Mouse (Mus musculus) adipocyte (in vitro differentiated cells): ENCODE results near the gene Nxph4.

Experiments used
- DNase-seq: peaks from one replicate; pipeline ENCODE4 v3.0.0-alpha.2; 2016; ENCODE audit warnings: low spot score

The Nxph4 gene

DNA sequence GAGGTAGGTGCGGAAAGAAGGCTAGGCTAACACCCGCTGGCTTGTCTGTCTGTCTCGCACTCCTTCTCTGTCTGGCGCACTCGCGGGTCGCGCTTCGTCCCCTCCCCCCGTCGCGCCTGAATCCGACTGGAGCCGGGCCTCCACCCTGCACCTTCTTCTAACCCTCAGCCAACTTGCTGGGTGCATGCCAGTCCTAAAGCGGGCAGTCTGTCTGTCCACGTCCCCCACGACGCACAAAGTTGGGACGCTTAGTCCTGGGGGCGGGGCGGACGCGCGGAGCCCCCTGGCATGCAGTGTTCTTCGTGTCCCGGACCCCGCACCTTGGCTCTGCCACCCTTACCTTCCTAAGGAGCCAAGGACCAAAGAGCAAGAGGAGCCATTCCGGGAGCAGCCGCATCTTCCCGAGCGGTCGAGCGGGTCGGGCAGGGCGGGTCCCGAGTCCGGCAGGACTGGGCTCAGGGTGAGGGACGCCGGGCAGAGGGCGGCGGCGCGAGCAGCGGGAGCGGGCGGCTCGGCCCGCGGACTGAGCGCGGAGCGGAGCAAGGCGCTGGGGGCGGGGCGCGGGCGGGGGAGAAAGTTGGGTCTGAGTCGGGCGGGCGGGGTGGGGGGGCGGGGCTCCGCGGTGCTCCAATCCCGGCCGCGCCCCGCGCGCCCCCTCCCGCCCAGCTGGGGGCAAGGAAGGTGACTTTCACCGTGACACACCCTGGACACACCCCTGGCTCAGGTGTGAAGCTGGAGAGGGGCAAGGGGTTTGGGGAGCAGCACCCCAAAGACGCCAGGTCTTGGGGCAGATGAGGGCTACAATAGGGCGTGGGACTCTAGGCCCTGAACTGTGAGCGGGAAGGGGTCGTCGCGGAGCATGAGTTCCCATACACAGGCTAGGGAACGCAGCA, at the start of gene Nxph4:
Gene Nxph4 (minus strand): TSS at position 524 of the 893 bp plus-strand sequence.
- DNase-seq, result no peak

DNA sequence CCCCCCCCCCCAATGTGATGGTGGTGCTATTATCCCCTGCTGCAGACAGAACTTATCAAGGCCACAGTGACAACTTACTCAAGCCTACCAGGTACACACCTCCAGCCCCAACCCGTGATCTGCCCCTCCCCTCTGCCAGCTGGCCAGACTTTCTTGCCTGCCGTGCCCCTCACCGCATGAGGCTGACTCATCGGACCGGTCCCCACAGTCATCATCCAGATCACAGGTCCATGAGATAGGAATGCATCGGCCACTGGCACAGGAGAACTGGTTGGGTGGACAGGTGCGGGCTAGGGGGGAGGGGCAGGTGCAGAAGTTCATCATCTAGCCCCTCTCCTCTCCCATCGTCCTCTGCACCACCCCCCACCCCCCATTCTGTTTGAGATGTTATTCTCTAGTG, 49.3 kb upstream of the Nxph4 start:
- DNase-seq, result no peak

DNA sequence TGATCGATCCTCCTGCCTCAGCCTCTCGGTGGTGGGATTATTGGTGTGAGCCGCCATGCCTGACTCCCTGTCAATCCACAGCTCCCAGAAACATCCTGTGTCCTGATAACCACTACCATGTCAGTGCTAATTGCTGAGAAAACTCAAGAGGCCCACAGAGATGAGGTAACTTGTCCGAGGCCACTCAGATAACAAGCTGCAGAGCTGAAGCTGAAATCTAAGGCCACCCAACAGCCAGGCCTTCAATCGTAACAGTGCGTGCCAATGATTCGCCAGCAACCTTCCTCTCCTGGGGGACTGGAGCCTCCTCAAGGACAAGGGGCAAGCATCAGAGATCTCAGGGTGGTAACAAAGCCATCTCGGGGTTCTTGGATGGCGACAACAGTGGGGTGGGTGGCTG, 46.9 kb upstream of the Nxph4 start:
- DNase-seq, result no peak

DNA sequence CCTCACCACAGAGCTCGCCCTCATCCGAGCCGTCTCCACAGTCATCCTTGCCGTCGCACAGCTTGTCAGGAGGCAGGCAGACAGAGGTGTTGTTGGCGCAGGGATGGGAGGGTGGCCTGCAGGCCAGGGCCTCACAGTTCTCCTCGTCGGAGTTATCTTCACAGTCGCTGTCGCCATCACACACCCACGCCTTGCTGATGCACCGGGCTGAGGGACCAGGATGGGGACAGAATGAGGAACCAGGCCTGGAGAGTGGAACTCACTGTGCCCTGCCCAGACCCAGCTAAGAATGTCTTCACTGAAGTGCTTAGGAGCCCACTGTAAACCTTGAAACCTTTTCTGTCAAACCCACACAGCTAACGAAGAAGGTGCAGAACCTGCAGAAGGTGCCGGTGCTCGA, 43.6 kb upstream of the Nxph4 start:
- DNase-seq, result no peak

DNA sequence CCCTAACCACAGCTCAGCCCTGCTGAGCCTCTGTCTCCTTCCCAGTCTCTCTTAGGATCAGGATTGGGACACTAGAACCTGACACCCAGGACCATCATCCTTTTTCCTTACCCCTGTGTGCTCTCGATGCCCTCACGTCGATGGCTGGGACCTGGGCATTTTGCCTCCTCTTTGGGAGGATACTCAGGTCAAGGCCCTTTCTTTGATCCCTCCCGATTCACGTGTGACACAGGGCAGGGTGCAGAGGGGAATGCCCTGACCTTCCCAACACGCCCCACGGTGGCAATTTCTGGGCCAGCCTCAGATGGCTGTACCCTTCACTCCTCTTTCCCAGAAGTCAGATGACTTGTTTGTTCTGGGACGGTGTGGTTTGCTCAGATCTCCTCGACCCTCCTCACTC, 42.8 kb upstream of the Nxph4 start:
- DNase-seq, result no peak

DNA sequence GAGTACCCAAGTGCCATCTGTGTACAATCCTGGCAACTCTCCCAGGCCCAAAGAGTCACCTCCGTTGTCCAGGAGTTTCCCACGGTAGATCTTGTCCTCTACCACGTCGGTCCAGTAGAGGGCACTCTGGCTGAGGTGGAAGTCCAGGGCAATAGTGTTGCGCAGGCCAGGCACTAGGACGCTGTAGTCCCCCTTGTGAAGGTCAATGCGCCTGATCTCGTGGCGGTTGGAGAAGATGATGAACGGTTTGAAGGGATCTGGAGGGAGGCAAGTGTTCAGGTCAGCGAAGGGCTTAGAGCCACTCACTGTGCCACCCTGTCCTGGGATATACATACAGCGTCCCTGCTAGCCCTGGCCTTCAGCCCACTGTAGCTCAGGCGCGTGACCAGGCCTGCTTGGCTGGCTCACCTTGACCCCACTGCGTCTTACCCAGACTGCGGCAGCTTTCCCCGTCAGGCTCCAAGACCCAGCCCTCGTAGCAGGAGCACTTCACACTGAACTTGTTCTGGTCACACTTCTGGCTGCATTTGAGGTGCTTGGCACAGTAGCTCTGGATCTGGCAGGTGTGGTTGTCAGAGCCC, 42.1 kb upstream of the Nxph4 start:
- DNase-seq, result peak; percentile 76

DNA sequence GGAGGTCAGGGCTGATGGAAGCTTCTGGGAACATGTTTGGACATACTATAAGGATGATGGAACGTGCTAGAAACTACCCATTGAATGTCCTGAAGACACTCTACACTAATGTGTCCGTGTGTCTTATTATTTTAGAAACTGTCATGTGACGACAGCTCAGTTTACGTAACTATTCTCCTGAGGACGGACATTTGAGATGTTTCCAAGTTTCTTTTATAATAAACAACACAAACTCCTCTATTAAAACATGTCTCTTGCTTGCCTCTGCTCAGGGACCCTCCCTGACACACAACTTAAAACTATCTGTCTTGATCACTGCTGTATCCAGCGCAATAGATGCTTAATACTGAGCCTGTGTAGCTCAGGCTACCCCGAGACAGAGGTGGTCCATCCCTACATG, 41.4 kb upstream of the Nxph4 start:
- DNase-seq, result peak; percentile 57

DNA sequence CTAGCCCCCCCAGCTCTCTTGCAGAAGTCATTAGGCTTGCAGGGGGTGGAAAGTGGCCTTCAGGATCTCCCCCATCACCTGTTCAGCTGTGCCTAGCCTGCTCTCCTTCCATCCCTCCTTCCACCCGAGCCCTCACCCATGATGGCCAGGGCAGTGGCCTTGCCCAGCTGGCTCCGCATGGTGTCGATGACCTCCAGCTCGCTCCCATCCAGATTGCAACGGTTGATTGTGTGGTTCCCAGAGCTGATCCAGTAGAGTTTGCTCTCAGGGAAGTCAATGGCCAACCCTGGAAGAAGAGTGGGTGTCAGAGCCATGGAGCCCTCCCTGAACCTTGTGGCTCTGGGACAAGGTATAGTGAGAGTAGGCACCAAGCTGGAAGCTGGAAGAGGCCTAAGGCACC, 37.9 kb upstream of the Nxph4 start:
- DNase-seq, result no peak

DNA sequence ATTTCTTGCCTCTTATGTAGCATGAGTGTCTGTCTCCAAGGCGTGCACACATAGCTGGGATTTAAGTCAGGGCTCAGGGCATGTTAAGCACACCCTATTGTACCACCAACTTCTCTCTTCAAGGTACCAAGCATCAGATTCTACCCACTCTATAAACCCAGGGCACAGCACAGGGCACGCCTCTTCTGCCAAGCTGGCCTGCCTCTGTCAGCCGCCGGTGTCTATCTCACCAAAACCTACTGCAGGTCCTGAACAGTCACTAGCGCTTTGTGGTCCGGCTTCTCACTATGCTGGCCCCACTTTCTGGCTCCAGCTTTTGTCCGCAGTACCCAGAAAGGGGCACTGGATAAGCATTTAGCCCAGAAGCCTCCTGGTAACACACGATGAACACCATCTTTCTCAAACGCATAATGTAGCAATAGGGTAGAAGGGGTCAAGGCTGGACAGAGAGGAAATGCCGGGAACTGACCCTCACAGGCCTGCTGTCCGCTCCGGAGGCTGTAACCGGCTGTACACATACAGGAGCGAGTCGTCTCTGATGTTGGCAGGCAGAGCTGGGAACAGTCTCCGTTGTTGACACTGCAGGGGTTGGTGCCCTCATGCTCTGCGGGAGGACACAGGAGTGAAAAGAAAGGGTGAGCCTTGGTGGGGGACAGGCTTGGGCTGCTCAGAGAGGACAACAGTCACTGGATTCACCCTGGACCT, 36.7 kb upstream of the Nxph4 start:
- no peak for DNase-seq

DNA sequence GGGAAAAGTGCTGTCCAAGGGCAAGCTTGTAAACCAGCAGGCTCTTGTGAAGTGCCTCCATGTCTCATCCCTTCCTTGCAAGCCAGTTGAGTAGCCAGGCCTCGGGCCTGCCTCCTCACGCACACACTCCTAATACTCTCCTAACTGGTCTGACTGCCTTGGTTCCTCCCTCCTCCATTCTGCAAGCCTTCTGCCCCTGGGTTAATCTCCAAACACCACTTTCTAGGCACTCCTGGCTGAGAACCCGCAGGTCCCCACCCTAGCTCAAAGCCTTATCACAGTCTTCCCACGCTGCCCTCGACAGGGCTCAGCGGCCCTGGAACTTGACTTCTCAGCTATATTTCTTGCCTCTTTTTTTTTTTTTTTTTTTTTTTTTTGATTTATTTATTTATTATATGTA, 36.0 kb upstream of the Nxph4 start:
- no peak for DNase-seq

DNA sequence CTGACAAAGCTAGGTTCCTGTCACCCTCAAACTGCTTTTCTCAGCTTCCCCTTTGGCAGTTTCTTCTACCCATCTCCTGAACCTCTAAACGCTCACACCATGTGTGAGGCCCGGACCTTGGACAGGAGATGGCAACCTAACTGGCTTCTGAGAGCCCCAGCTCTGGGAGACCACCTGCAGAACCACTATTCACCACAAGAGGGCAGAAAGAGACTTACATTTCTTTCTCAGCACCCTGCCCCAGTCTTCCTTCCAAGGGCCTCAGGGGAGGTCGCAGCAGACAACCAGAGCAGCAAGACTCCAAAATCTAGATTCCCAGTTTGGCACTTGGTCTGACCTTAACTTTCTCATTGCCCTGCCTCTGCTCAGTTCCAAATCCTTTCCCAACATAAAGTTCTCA, 35.1 kb upstream of the Nxph4 start:
- peak; percentile 78 for DNase-seq

DNA sequence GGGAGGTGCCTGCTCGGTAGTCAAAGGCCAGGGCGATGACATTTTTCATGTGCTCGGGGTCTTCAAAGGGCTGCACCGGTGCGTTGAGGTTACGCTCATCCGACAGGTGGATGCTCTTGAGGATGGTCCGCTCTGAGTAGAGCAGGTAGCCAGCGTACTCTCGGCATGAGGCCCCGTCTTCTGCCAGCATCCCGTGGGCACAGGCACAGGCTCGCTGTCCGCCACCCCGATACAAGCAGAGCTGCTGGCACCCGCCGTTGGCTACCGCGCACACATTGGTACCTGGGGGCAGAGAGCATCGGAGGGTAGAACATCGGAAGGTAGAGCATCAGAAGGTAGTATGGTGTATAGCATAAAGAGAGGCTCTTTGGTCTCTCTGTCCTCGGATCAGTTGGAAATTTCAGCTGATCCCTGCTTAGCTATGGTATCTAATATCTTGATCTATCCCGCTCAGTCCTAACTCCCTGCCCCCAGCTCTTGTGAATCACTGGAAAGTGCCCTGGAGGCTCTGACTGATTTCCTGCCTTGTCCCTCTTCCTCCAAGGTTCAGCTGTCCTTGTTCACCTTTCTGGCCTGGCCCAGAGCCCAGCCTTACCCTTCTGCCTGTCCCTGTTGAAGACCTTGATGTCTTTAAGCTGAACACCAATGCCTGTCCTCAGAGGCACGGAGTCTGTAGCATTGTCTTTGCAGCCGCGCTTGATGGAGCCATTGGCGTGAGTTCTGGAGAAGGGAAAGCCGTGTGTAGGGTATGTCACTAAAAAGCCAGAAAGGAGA, 32.4 kb upstream of the Nxph4 start:
- DNase-seq, result no peak

DNA sequence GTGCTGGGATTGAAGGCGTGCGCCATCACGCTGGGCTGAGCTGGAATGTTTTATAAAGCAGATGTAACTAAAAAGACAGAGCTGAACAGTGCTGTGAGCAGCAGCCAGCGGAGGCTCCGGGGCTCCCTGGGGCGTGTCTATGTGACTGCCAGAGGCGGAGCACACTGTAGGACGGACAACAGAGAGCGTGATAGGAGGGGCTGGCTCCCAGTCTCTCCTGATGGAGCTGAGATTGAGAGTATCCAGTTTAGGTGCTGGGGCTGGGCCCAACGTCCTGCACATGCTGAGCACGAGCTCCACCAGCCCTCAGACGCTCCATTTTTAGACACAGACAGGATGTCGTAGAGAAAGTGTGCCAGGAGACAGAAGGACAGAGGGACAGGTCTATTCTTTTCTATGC, 29.9 kb upstream of the Nxph4 start:
- no peak for DNase-seq

DNA sequence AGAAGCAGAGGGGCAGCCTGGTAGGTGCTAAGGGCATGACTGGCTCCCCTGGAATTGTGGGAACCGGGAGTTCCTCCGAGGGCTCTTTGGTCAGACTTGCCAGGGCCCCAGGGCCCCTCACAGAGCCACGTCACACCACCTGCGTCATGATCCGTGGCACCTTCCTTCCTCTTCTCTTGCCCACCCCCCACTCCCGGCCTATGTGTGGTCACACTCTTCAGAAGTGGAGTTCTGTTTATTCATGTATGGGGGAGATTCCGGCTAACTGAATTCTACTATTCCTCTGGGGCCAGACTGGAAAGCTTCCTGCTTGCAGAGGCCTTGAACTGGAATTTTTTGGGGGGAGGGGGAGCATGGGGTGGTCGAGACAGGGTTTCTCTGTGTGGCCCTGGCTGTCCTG, 29.5 kb upstream of the Nxph4 start:
- no peak for DNase-seq

DNA sequence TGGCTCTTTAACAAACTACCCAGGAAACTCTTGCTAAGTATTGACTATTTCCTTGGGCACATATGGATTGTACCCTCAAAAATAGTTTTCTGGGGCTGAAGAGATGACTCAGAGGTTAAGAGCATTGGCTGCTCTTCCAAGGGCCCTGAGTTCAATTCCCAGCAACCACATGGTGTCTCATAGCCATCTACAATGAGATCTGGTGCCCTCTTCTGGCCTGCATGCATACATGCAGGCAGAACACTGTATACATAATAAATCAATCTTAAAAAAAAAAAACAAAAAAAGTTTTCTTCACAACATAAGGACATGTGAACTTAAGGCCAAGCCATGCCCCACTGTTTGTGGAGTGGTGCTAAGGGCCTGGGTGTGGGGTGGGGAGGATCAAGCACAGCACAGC, 26.8 kb upstream of the Nxph4 start:
- DNase-seq, result no peak

DNA sequence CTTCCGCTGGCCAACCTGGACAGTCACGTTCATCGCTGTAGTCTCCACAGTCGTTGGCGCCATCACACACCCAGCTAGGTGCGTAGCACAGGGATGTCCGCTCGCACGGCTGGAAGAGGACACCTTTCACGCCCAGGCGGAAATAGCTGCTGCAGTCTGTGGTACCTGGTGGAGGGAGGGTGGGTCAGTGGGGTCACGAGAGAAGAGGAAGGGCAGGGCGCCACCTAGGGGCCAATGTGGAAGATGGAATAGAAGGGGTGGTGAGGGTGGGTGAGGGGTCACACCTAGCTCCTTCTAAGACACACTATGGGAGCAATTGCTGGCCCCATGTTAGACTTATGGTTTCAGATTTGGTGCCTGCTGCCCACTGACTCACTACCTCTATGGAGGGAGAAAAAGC, 23.0 kb upstream of the Nxph4 start:
- DNase-seq, result no peak

DNA sequence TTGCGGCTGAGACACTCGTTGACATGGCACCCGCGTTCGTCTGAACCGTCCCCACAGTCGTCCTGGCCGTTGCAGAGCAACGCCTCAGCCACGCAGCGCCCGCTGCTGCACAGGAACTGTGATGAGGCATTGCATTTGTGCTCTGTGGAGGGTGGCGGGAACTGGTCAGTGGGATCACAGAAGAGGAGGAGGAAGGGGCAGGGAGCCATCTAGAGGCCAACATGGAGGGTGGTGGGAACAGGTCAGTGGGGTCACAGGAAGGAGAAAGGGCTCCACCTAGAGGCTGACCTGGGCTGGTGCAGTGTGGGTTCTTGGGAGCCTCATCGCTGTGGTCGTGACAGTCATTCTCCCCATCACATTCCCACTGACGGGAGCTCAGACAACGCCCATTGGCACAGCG, 21.3 kb upstream of the Nxph4 start:
- DNase-seq, result no peak

DNA sequence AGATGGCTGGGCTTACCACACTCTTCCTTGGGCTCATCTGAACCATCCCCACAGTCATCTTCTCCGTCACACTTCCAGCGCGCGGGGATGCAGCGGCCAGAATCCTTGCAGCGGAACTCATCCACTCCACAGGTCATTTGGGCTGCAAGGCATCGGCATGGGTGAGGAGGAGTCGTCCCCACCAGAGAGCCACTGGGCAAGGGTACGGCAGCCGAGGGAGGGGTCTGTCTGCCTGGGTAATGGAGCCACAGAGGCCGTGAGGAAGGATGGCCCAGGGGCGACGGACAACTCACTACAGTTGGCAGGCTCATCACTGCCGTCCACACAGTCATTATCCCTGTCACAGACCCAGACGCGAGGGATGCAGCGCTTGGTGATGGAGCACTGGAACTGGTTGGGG, 15.5 kb upstream of the Nxph4 start:
- DNase-seq, result no peak

DNA sequence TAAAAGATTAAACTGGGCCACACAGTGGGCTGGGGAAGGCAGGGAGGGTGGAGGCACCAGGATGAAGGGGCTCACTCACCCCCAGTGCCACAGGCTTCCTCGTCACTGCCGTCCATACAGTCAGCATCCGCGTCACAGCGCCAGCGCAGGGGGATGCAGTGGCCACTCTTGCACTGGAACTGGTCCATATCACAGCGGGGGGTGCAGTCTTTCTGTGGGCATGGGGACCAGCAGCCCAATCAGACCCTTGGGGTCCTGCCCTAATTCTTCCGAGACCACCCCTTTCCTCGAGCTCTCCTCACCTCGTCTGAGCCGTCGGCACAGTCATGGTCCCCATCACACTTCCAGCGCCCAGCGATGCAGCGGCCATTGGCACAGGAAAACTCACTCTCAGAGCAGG, 13.9 kb upstream of the Nxph4 start:
- no peak for DNase-seq

DNA sequence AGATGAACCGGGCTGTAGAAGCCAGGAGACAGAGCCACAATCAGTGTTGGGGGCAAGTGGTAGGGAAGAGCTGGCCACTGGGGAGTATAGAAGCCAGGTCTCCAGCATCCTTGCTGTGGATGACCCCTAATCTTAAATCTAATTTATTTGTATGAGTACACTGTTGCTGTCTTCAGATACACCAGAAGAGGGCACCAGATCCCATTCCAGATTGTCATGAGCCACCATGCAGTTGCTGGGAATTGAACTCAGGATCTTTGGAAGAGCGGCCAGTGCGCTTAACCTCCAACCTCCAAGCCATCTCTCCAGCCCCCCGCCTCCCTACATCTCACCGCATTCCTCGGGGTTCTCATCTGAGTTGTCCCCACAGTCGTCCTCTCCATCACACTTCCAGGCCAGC, 12.1 kb upstream of the Nxph4 start:
- no peak for DNase-seq

DNA sequence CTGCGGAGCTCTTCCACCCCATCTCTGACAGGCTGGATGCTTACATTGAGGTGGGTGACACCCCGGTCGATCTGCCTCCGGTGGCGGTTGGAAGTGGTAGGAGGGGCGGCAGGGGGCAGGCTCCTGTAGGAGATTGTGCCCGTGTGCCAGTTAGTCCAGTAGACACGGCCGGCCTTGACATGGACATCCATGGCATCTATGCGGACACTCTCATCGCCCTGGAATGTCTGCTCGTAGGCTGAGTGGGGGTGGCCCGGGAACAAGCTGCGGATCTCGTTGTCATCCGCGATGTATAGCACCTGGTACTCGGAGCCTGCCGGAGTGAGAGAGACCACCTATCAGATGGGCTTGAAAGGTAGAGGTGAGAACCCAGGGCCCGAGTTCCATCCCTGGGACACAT, 10.0 kb upstream of the Nxph4 start:
- DNase-seq, result no peak

DNA sequence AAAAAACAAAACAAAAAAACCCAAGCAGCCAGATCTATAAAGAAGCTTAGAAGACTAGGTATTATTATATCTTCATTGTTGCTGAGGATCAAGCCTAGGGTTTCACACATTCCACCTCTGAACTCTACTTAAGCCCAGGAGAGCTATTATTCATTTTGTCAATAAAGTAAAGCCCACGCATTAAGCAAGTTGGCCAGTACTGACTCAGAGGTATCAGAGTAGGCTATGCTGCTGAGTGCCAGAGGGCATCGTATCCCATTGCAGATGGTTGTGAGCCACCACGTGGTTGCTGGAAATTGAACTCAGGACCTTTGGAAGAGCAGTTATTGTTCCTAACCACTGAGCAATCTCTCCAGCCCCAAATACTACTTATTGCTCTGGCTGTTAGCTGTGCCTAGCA, 9.6 kb upstream of the Nxph4 start:
- no peak for DNase-seq

DNA sequence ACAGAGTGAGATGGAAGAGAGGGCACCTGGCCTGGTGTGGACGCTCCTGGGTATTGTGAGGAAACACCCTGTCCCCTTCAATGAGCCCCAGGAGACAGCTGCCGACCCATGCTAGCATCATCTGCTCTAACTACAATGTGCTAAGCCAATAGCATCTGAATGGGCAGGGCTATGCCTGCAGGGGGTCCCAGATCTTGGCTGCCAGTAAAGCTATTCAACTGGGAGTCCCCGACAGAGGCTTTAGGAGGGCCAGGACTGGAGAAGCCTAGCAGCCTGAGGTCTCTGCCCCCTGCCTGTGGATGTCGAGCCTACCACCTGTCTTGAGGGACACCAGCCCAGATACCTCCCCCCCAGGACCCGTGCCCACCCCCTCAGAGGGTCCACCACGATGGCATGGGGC, 8.4 kb upstream of the Nxph4 start:
- no peak for DNase-seq
